ENCODE assay signal across 15 mouse cellular contexts in the genomic region with DNA sequence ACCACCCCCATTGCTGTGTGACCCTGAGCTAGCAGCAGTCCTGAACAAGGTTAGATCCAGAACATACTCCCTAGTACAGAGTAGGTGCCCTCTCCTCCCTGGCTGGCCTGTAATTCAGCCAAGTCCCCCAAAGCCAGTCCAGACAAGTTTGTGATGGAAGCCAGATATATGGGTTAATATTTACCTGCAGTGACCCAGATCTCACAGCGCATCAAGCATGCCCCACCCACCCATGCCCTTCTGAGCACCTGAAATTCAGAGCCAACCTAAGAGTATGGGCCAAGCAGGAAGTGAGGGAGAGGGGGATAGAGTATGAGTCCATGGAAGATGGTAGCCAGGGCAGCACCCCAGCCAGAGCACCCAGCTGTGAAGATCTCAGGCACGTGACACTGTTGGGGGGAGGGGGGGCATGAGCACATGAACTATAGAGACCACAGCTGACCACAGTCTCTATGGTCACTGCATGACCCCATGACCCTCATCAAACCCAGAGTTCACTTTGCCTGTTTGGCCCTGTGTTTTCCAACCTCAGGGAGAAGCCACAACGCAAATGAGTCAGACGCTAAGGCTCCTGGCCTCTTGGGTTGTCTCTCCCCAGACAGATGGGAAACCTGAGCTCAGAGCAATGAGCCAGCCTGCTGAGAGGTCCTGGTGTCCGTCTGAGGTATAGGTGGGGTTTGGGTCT. TPM values are rescaled to one million over a fixed set of nuclear protein-coding genes. Genes with fewer than 3 reads are reported as not detected.
A peak's percentile ranks its signal among the peaks of the same experiment; 100 is the strongest.
DNase-seq lines count a peak whose midpoint lies in the region; ATAC-seq and TF ChIP-seq lines count a peak whose summit lies in the region.
"Had no signal": no experiment of that assay in that cellular context is flagged by ENCODE, and none has a peak within 500 bp of the region (broad histone marks: within the 10 kb centered on the region; RNA-seq: fewer than 3 reads in every experiment).

No protein-coding gene starts in this region.

- no peak for DNase-seq in hindbrain, embryonic 10.5 days (ENCODE audit: low spot score)
- DNase-seq in hindbrain, embryonic 11.5 days (ENCODE audit: low spot score), result no peak
- peak; percentile 43 for DNase-seq in kidney, postnatal 0 days (ENCODE audit: low spot score)
- no peak for DNase-seq in right cerebral cortex, postnatal 25 days
- no peak for DNase-seq in natural killer cell, adult 2 months (ENCODE audit: low spot score in 2 of 2)
- no peak for DNase-seq in thymus, postnatal 36 days
- DNase-seq: B cell, adult 2 months; heart, postnatal 10 days; layer of hippocampus, adult 9-11 months; lung, postnatal 10 days had no signal

- H3K36me3 ChIP-seq in hindbrain, embryonic 10.5 days, result peaks cover 73% of the 10 kb centered on the region
- no peaks in the 10 kb centered on the region for H3K36me3 ChIP-seq in hindbrain, embryonic 11.5 days (ENCODE audit: control insufficient read depth, insufficient read depth, low read length)
- no peaks in the 10 kb centered on the region for H3K36me3 ChIP-seq in intestine, embryonic 15.5 days
- H3K36me3 ChIP-seq in kidney, postnatal 0 days (ENCODE audit: insufficient read depth, low read length), result no peaks in the 10 kb centered on the region
- H3K36me3 ChIP-seq in myocyte (ENCODE audit: control insufficient read depth, insufficient read depth), result no peaks in the 10 kb centered on the region
- H3K36me3 ChIP-seq: embryonic facial prominence, embryonic 15.5 days; G1E had no signal

- H3ac ChIP-seq in myocyte (ENCODE audit: control insufficient read depth, insufficient read length), result no peak overlapping the region

- no peak overlapping the region for H3K4me3 ChIP-seq in hindbrain, embryonic 10.5 days
- no peak overlapping the region for H3K4me3 ChIP-seq in hindbrain, embryonic 11.5 days (ENCODE audit: low read depth, low read length)
- no peak overlapping the region for H3K4me3 ChIP-seq in intestine, embryonic 15.5 days (replicated peaks)
- no peak overlapping the region for H3K4me3 ChIP-seq in kidney, postnatal 0 days (replicated peaks; ENCODE audit: low read depth, low read length)
- H3K4me3 ChIP-seq in myocyte, result no peak overlapping the region
- H3K4me3 ChIP-seq: embryonic facial prominence, embryonic 15.5 days had no signal

- peak overlapping the region; percentile 51; the same call in 1 of the 2 replicates for H3K27ac ChIP-seq in hindbrain, embryonic 10.5 days
- H3K27ac ChIP-seq in hindbrain, embryonic 11.5 days (ENCODE audit: low read depth, low read length), result no peak overlapping the region
- H3K27ac ChIP-seq in intestine, embryonic 15.5 days, result no peak overlapping the region
- H3K27ac ChIP-seq in kidney, postnatal 0 days, result peak overlapping the region; percentile 79
- H3K27ac ChIP-seq: embryonic facial prominence, embryonic 15.5 days had no signal

- ATAC-seq in hindbrain, embryonic 11.5 days (ENCODE audit: low FRiP score), result no peak
- peak; percentile 58 for ATAC-seq in intestine, embryonic 15.5 days
- ATAC-seq in kidney, postnatal 0 days (replicated peaks; ENCODE audit: low FRiP score, low read depth), result peak; percentile 79
- ATAC-seq: forebrain, embryonic 14.5 days had no signal

- H3K4me2 ChIP-seq in hindbrain, embryonic 11.5 days (replicated peaks; ENCODE audit: low read depth, low read length), result no peak overlapping the region
- H3K4me2 ChIP-seq in intestine, embryonic 15.5 days (replicated peaks), result no peak overlapping the region
- H3K4me2 ChIP-seq in kidney, postnatal 0 days (ENCODE audit: low read length), result no peak overlapping the region
- peak overlapping the region; percentile 54 for H3K4me2 ChIP-seq in myocyte (ENCODE audit: low read depth)
- H3K4me2 ChIP-seq: embryonic facial prominence, embryonic 15.5 days had no signal

- no peaks in the 10 kb centered on the region for H3K9me3 ChIP-seq in hindbrain, embryonic 10.5 days
- no peaks in the 10 kb centered on the region for H3K9me3 ChIP-seq in hindbrain, embryonic 11.5 days (ENCODE audit: control insufficient read depth, low read length)
- no peaks in the 10 kb centered on the region for H3K9me3 ChIP-seq in intestine, embryonic 15.5 days
- no peaks in the 10 kb centered on the region for H3K9me3 ChIP-seq in kidney, postnatal 0 days (replicated peaks; ENCODE audit: low read length)
- H3K9me3 ChIP-seq: embryonic facial prominence, embryonic 15.5 days; G1E had no signal

- H3K27me3 ChIP-seq in hindbrain, embryonic 10.5 days (ENCODE audit: insufficient read depth, poor library complexity, severe bottlenecking), result no peaks in the 10 kb centered on the region
- H3K27me3 ChIP-seq in hindbrain, embryonic 11.5 days (ENCODE audit: control insufficient read depth, insufficient read depth, low read length), result no peaks in the 10 kb centered on the region
- H3K27me3 ChIP-seq in intestine, embryonic 15.5 days (replicated peaks), result no peaks in the 10 kb centered on the region
- H3K27me3 ChIP-seq in kidney, postnatal 0 days (ENCODE audit: insufficient read depth, low read length), result no peaks in the 10 kb centered on the region
- no peaks in the 10 kb centered on the region for H3K27me3 ChIP-seq in myocyte (ENCODE audit: control insufficient read depth, insufficient read depth, insufficient read length)
- H3K27me3 ChIP-seq: embryonic facial prominence, embryonic 15.5 days had no signal

- no peak for TF ChIP-seq POLR2A in myocyte (IDR thresholded peaks at IDR 0.05; ENCODE audit: insufficient read length, low read depth)

- H3K4me1 ChIP-seq in hindbrain, embryonic 10.5 days (replicated peaks), result peaks cover 69% of the 10 kb centered on the region
- 0 out of 2 replicates have a peak, but pooled peaks cover 6% of the 10 kb centered on the region for H3K4me1 ChIP-seq in hindbrain, embryonic 11.5 days (replicated peaks; ENCODE audit: control insufficient read depth, insufficient read depth, low read length)
- H3K4me1 ChIP-seq in intestine, embryonic 15.5 days (replicated peaks), result peaks cover 28% of the 10 kb centered on the region
- H3K4me1 ChIP-seq in kidney, postnatal 0 days (replicated peaks; ENCODE audit: insufficient read depth, low read length), result peaks cover 34% of the 10 kb centered on the region

- H3K9ac ChIP-seq in hindbrain, embryonic 11.5 days (ENCODE audit: low read depth, low read length), result no peak overlapping the region
- no peak overlapping the region for H3K9ac ChIP-seq in intestine, embryonic 15.5 days
- H3K9ac ChIP-seq in kidney, postnatal 0 days (ENCODE audit: low read depth, low read length), result no peak overlapping the region
- H3K9ac ChIP-seq: embryonic facial prominence, embryonic 15.5 days had no signal

- no peak for TF ChIP-seq CTCF in kidney, postnatal 0 days (IDR thresholded peaks at IDR 0.05; ENCODE audit: low read depth)

- peaks cover 5% of the 10 kb centered on the region for H3K79me2 ChIP-seq in myocyte (ENCODE audit: control insufficient read depth, insufficient read depth)

- 62% methylated on average over 5 of the region's 5 CpGs for WGBS in hindbrain, embryonic 10.5 days
- 64% methylated on average over 5 of the region's 5 CpGs for WGBS in hindbrain, embryonic 11.5 days
- WGBS in intestine, embryonic 15.5 days, result 39% methylated on average over 5 of the region's 5 CpGs
- WGBS in kidney, postnatal 0 days, result 25% methylated on average over 5 of the region's 5 CpGs

TF ChIP-seq in myocyte, 11 proteins besides CTCF, POLR2A, EP300 and RAD21:
- TF ChIP-seq MYOD1 (IDR thresholded peaks at IDR 0.05; ENCODE audit: control insufficient read depth in 1 of 3, insufficient read length in 2 of 3, low read depth in 2 of 3), result peak in 1 of 3 experiments; percentile 73
- TF ChIP-seq TCF12 (IDR thresholded peaks at IDR 0.05; ENCODE audit: insufficient read depth, poor library complexity, severe bottlenecking), result peak; percentile 41
- TF ChIP-seq REST (IDR thresholded peaks at IDR 0.05; ENCODE audit: insufficient read depth, insufficient read length), result no peak
- TF ChIP-seq MYOG (IDR thresholded peaks at IDR 0.05; ENCODE audit: control insufficient read depth in 1 of 3, insufficient read depth in 1 of 3, insufficient read length in 2 of 3, low read depth in 2 of 3), result peak in 2 of 3 experiments; percentile 49 to 71
- peak; percentile 96 for TF ChIP-seq USF1 (IDR thresholded peaks at IDR 0.05; ENCODE audit: low read depth)
- peak; percentile 36 for TF ChIP-seq TCF3 (IDR thresholded peaks at IDR 0.05; ENCODE audit: insufficient read length, low read depth)
- TF ChIP-seq SRF (IDR thresholded peaks at IDR 0.05; ENCODE audit: control insufficient read depth, insufficient read length, low read depth), result no peak

RNA-seq across cellular contexts. Expression of a gene that starts 29.4 kb away (rescaled TPM):
- polyA plus RNA-seq in hindbrain, embryonic 10.5 days (2016; fragmentation: Nextera tagmentation; extraction: Ambion mirVana), result 23.7 and 32.3 TPM in 2 replicates
- polyA plus RNA-seq in hindbrain, embryonic 11.5 days (2014; fragmentation: Nextera tagmentation; extraction: Ambion mirVana), result 13.8 and 14.5 TPM in 2 replicates
- 15.3 and 16.2 TPM in 2 replicates for polyA plus RNA-seq in intestine, embryonic 15.5 days (2015; fragmentation: Nextera tagmentation; extraction: Ambion mirVana)
- 21.2 and 22.2 TPM in 2 replicates for polyA plus RNA-seq in kidney, postnatal 0 days (2015; fragmentation: Nextera tagmentation; extraction: Ambion mirVana)
- 34.7 TPM for polyA plus RNA-seq in myocyte (2012; fragmentation: generic; extraction: Trizol)

Comparison
In these comparisons a context has a peak if more than half of its experiments do, and no peak if none do; other contexts are left out.
1. H3K27ac ChIP-seq: peak in hindbrain, embryonic 10.5 days (single experiment) and kidney, postnatal 0 days (single experiment); none in hindbrain, embryonic 11.5 days (single experiment) and intestine, embryonic 15.5 days (single experiment).